Mouse (Mus musculus) stomach, postnatal 0 days (tissue): Measurements from ENCODE around the gene Afmid.

Experiments used
- CTCF ChIP-seq: IDR thresholded peaks from 2 replicates; pipeline ENCODE4 v1.5.1; 2016; ENCODE audit warnings: antibody characterized with exemption, low read depth, mild to moderate bottlenecking, moderate library complexity
- EP300 ChIP-seq: optimal IDR thresholded peaks from 2 replicates; pipeline ENCODE3; 2016; ENCODE audit warnings: antibody characterized with exemption

DNA sequence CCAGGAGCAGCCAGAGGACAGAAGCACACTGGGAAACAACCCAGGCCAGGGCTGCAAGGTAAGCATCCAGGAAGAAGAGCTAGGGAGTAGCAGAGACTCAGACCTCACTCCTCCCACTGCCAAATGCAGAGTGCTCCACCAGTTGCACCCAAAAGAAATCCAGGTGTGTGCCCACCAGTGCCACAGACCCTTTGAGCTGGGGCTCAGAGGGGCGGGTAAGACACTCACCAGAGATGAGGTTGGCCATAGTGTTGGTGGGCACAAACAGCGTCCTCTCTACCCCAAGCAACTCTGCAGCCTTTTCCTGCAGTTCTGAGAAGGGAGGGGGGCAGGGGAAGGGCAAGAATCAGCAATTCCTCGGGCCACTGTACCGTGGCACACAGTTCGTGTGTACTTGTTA is 45.7 kb downstream of the Afmid start:
- TF ChIP-seq EP300: no peak
- no peak for TF ChIP-seq CTCF
